Mouse (Mus musculus) cortical plate, adult 2 months (tissue): ENCODE results near the gene Cobl. TPM values are rescaled to one million over a fixed set of nuclear protein-coding genes. Genes with fewer than 3 reads are reported as not detected.

Experiments used
- H3K27ac ChIP-seq: fragments of 200-500 bp; 2 replicates; pipeline ENCODE4 v1.5.1; 2012; ENCODE audit warnings: low read length, control low read depth, inconsistent platforms; ENCODE audit not compliant: insufficient read depth
- H3K4me1 ChIP-seq: fragments of 200-500 bp; 2 replicates; pipeline ENCODE4 v1.6.1; 2011; ENCODE audit warnings: low read length; ENCODE audit not compliant: control insufficient read depth, insufficient read depth
- H3K4me3 ChIP-seq: fragments of 200-500 bp; 2 replicates; pipeline ENCODE4 v1.5.1; 2011; ENCODE audit warnings: mild to moderate bottlenecking, low read length, control low read depth; ENCODE audit not compliant: insufficient read depth
- CTCF ChIP-seq: fragments of 200-500 bp; IDR thresholded peaks from 2 replicates; pipeline ENCODE4 v1.5.1; 2011; ENCODE audit warnings: mild to moderate bottlenecking, control low read depth, low read length; ENCODE audit not compliant: insufficient read depth; ENCODE audit errors: extremely low read depth
- POLR2A ChIP-seq: fragments of 200-500 bp; IDR thresholded peaks from 2 replicates; pipeline ENCODE4 v1.6.1; 2011; ENCODE audit warnings: mild to moderate bottlenecking, low read length, control low read depth; ENCODE audit not compliant: insufficient read depth; ENCODE audit errors: extremely low read depth
- polyA plus RNA-seq: library from polyadenylated mRNA; depleted of rRNA; stranded (reverse); fragments of >200 nt; gene quantifications from 2 replicates; pipeline ENCODE4 v1.2.3, GENCODE M21; 2012

The Cobl gene
- polyA plus RNA-seq, 1 experiment = 51.6 TPM

DNA sequence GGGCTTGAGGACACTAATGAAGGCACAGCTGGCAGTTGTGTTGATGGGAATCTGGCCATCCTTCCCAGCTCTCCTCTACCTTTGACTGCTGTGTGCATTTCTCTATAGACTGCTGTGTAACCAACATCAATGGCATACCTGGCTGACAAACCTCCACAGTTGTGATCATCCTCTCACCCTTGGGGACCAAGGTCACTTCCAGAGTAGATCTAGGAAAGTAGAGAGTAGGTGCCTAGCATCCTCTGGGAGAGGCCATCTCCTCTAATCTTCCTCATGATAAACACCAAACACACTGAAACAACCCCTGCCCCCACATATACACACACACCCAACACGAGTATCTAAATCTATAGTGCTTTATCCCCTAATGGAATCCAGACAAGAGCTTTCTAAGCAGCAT lies 70.1 kb downstream of the Cobl start:
- TF ChIP-seq POLR2A = no peak
- TF ChIP-seq CTCF = no peak
- H3K4me1 ChIP-seq = peaks cover 9% of the 10 kb centered on the region
- peak overlapping the region; percentile 73; the same call in 1 of the 2 replicates for H3K27ac ChIP-seq

GRCm38 (mm10) chr11:12394151-12394550 lies 70.6 kb downstream of the Cobl start:
- Histone ChIP-seq H3K4me3 (no peak overlapping the region), H3K4me1 (peaks cover 9% of the 10 kb centered on the region), H3K27ac (no peak overlapping the region)
- TF ChIP-seq CTCF = no peak
- TF ChIP-seq POLR2A = no peak

More for the DNA sequence above, 70.1 kb downstream of the Cobl start:
- H3K4me3 ChIP-seq = no peak overlapping the region

- H3K4me3 ChIP-seq = no peak overlapping the region
- H3K27ac ChIP-seq = no peak overlapping the region
- TF ChIP-seq POLR2A (no peak), CTCF (no peak)
These were observed 79.9 kb downstream of the Cobl start for GRCm38 (mm10) chr11:12384826-12385225.

GRCm38 (mm10) chr11:12382991-12383390 lies 81.8 kb downstream of the Cobl start:
- no peak overlapping the region for H3K27ac ChIP-seq
- no peak overlapping the region for H3K4me3 ChIP-seq
- no peak for TF ChIP-seq POLR2A
- no peak for TF ChIP-seq CTCF
- no peaks in the 10 kb centered on the region; the same call in 1 of the 2 replicates for H3K4me1 ChIP-seq

More at GRCm38 (mm10) chr11:12384826-12385225, 79.9 kb downstream of the Cobl start:
- no peaks in the 10 kb centered on the region; the same call in 1 of the 2 replicates for H3K4me1 ChIP-seq

DNA sequence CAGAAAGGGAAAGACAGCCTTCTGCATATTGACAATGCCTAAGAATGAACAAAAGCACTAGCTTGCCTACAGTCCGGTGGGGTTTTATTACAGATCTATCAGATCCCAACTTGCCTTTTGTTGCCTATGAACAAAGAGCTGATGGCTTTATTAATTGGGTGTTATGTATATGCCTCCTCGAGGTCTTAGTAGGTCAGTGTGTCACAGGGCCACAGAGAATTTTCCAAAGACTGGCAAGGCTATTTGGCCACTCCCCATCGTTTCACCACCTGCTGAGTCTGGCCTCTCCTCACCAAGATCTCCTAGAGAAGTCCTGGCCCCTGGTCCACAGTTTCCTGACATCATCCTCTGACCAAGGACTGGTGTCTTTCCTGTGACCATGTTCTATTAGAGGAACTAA lies 83.7 kb downstream of the Cobl start:
- TF ChIP-seq CTCF (no peak), POLR2A (no peak)
- Histone ChIP-seq H3K27ac (no peak overlapping the region), H3K4me1 (no peaks in the 10 kb centered on the region; the same call in 1 of the 2 replicates), H3K4me3 (no peak overlapping the region)

DNA sequence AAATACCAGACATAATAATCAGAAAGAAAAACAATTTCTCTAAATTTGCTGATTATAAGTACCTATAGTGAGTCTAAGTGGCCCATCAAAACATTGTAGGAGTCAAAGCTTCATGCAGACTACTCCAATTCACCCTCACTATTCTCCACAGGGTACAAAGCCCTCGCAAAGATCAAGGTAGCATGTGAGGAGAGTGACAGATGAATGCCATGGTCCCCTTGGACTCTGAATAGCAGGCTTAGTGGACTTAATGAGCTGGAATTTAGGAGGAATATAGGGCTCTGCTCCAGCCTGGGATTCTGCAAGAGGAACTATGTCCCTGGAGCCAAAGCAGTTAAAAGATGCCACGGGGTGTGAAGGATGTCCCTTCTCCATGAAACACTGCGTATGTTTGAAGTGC lies 88.1 kb downstream of the Cobl start:
- no peak overlapping the region for H3K4me3 ChIP-seq
- no peak overlapping the region for H3K27ac ChIP-seq
- TF ChIP-seq POLR2A (no peak), CTCF (no peak)
- H3K4me1 ChIP-seq = no peaks in the 10 kb centered on the region

DNA sequence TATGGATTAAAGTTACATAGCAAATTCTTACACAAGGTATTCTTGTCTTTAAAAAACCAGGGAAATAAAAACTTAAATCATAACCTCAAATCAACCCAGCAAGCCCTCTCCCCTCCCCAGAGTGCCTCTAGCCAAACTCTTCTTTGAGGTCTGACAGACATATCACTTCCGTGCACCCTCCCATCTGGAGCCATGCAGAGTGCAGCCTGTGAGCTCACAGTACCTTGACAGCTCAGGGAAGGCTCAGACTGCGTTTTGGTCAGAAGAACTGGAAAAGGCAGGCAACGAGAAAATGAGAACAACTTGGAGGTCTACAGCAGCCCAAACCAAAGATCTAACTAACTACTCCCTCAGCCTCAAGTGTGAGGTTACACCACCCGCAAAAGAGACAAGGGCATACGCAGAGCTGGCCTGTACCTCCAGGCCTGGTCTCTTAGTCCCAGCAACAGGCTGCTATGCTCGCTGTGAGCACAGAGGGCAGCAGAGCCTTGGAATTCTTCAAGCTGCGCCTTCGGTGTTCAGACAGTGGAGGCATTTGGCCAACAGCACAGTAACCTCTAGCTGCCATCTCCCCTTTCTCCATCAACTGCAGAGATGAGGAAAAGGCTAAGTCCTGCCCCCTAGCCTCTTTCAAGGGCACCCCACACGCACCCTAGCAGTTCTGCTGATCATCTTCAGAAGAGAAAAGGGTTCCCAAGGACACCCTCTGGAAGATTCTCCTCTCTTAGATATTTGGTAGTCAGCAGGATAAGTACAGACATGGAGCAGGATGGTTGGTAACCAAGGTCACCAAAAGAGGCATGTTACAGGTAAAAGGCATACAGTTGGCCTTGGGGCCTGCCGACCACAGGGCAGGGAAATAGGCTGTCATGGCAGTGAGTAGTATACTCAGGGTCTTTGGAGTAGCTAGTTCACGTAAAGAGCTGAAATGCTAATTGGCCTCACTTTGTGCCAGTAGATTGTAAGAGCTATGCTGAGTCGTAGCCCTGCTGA lies 91.4 kb downstream of the Cobl start:
- TF ChIP-seq POLR2A (no peak), CTCF (peak; percentile 95)
- H3K4me3 ChIP-seq = no peak overlapping the region

DNA sequence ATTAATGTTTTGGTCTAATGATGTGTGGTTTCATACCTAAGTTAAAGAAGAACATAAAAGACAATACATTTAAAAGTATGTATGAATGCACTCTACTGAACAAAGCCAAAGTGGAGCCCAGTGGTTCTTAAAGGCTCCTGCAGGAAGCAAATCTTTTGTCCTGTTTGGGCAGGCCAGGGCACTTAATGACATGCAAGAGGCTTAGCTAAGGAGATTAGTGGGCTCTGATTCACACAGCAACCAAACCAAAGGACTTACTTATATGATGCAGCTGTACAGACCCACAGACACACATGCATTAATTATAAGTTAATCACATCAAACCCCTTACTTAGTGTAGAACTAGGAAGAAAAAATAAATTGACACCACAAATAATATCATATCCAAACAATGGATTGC lies 93.8 kb downstream of the Cobl start:
- TF ChIP-seq POLR2A (no peak), CTCF (no peak)
- Histone ChIP-seq H3K4me1 (no peaks in the 10 kb centered on the region), H3K4me3 (no peak overlapping the region), H3K27ac (no peak overlapping the region)

More for the DNA sequence above, 91.4 kb downstream of the Cobl start:
- H3K4me1 ChIP-seq = no peaks in the 10 kb centered on the region
- no peak overlapping the region for H3K27ac ChIP-seq

GRCm38 (mm10) chr11:12367426-12368178 lies 97.2 kb downstream of the Cobl start:
- Histone ChIP-seq H3K27ac (no peak overlapping the region), H3K4me3 (no peak overlapping the region), H3K4me1 (no peaks in the 10 kb centered on the region)
- TF ChIP-seq CTCF (no peak), POLR2A (no peak)
